Mouse (Mus musculus) cerebellum, adult 9-10 months (tissue): Measurements from ENCODE around the gene Ltc4s.

Source experiments
- DNase-seq: peaks from one replicate; pipeline ENCODE4 v3.0.0; 2022

The Ltc4s gene

GRCm38 (mm10) chr11:50238324-50238723 is at the start of gene Ltc4s:
Gene Ltc4s, minus strand, starts transcription at chr11:50238616.
- DNase-seq = no peak

GRCm38 (mm10) chr11:50286428-50286827 is 48.0 kb upstream of the Ltc4s start:
- no peak for DNase-seq

GRCm38 (mm10) chr11:50285696-50286095 is 47.3 kb upstream of the Ltc4s start:
- DNase-seq = no peak

GRCm38 (mm10) chr11:50285263-50285662 is 46.8 kb upstream of the Ltc4s start:
- no peak for DNase-seq

GRCm38 (mm10) chr11:50280053-50280452 is 41.6 kb upstream of the Ltc4s start:
- no peak for DNase-seq

GRCm38 (mm10) chr11:50279005-50279404 is 40.6 kb upstream of the Ltc4s start:
- no peak for DNase-seq

GRCm38 (mm10) chr11:50277706-50278105 is 39.3 kb upstream of the Ltc4s start:
- DNase-seq = no peak

GRCm38 (mm10) chr11:50277025-50277424 is 38.6 kb upstream of the Ltc4s start:
- DNase-seq = no peak

- no peak for DNase-seq
These were observed 37.2 kb upstream of the Ltc4s start for GRCm38 (mm10) chr11:50275568-50276151.

- no peak for DNase-seq
These were observed 36.7 kb upstream of the Ltc4s start for GRCm38 (mm10) chr11:50275077-50275476.

- DNase-seq = no peak
These were observed 34.4 kb upstream of the Ltc4s start for GRCm38 (mm10) chr11:50272819-50273218.

- no peak for DNase-seq
These were observed 31.5 kb upstream of the Ltc4s start for GRCm38 (mm10) chr11:50269885-50270284.

GRCm38 (mm10) chr11:50269163-50269562 is 30.7 kb upstream of the Ltc4s start:
- no peak for DNase-seq

GRCm38 (mm10) chr11:50266997-50267396 is 28.6 kb upstream of the Ltc4s start:
- DNase-seq = no peak

GRCm38 (mm10) chr11:50265931-50266330 is 27.5 kb upstream of the Ltc4s start:
- no peak for DNase-seq

- no peak for DNase-seq
These were observed 24.8 kb upstream of the Ltc4s start for GRCm38 (mm10) chr11:50263198-50263597.

GRCm38 (mm10) chr11:50262020-50262419 is 23.6 kb upstream of the Ltc4s start:
- DNase-seq = no peak

- no peak for DNase-seq
These were observed 19.9 kb upstream of the Ltc4s start for GRCm38 (mm10) chr11:50258310-50258709.

GRCm38 (mm10) chr11:50256615-50257014 is 18.2 kb upstream of the Ltc4s start:
- no peak for DNase-seq

- DNase-seq = peak; percentile 62
These were observed 15.7 kb upstream of the Ltc4s start for GRCm38 (mm10) chr11:50254010-50254580.

- DNase-seq = no peak
These were observed 15.0 kb upstream of the Ltc4s start for GRCm38 (mm10) chr11:50253393-50253792.

- no peak for DNase-seq
These were observed 14.4 kb upstream of the Ltc4s start for GRCm38 (mm10) chr11:50252684-50253265.

- no peak for DNase-seq
These were observed 13.8 kb upstream of the Ltc4s start for GRCm38 (mm10) chr11:50252166-50252565.

GRCm38 (mm10) chr11:50248473-50249171 is 10.2 kb upstream of the Ltc4s start:
- DNase-seq = no peak
